Mouse (Mus musculus): ENCODE data around the gene Elmod2.

The Elmod2 gene

DNA sequence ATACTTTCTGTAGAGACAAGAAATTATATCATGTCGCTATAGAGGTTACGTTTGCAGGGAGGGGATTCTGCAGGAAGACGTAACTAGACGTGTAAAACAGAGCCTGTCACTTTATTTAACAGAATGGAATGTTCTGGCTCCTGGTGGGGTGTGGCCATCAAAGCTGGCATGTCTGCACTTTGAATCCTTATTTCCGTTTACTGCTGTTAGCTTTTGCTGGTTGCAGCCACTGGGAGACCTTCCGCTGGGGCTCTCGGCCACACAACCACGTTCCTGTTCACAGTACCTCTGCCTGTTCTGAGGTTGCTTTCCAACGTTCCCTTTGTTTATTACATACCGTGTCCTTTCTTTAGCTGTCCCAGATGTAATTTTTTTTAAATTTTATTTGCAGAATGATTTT, 59.8 kb downstream of the Elmod2 start:
- DNase-seq: no peak

DNA sequence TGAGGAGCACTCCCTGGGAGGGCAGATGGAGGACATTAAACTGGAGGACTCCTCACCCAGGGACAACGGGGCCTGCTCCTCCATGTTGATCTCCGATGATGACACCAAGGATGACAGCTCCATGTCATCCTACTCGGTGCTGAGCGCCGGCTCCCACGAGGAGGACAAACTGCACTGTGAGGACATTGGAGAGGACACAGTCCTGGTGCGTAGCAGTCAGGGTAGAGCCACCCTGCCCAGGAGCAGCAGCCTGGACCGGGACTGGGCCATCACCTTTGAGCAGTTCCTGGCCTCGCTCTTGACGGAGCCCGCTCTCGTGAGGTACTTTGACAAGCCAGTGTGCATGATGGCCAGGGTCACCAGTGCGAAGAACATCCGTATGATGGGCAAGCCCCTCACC, 61.1 kb downstream of the Elmod2 start:
- DNase-seq: no peak
